Mouse (Mus musculus): Measurements from ENCODE around the gene Ncam2. TPM values are rescaled to one million over a fixed set of nuclear protein-coding genes. Genes with fewer than 3 reads are reported as not detected.

The Ncam2 gene
- polyA plus RNA-seq, 1 experiment from 2014 or later = 8.0 TPM

DNA sequence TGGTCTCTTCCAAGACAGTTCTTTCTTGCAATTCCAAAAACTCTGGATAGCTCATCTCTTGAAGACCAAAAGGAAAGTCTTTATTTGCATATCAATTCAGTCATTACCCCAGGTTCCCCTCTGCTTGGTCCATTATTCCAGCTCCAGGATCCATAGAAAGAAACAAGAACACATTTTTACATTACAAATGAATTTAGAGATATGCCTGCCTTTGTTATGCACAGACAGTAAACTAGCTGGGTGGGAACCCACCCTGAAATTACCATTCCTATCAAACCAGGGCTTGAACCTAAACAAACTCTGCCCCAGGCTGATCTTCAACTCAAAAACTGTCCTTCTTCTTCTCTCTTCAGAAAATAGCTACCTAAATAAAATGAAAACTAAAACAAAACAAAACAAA is 280.6 kb downstream of the Ncam2 start:
- Histone ChIP-seq H3K9me3 (replicated peaks) (no peaks in the 10 kb centered on the region), H3K27ac (no peak overlapping the region), H3K4me1 (no peaks in the 10 kb centered on the region), H3K36me3 (no peaks in the 10 kb centered on the region), H3K9ac (no peak overlapping the region), H3K4me2 (replicated peaks) (no peak overlapping the region), H3K4me3 (no peak overlapping the region), H3K27me3 (no peaks in the 10 kb centered on the region)
- no peak for ATAC-seq (ENCODE audit: low FRiP score)

GRCm38 (mm10) chr16:81496111-81496510 is 295.6 kb downstream of the Ncam2 start:
- Histone ChIP-seq H3K4me1 (no peaks in the 10 kb centered on the region), H3K9ac (no peak overlapping the region), H3K4me3 (no peak overlapping the region), H3K27ac (no peak overlapping the region), H3K9me3 (replicated peaks) (no peaks in the 10 kb centered on the region), H3K27me3 (no peaks in the 10 kb centered on the region), H3K36me3 (no peaks in the 10 kb centered on the region), H3K4me2 (replicated peaks) (no peak overlapping the region)
- ATAC-seq (ENCODE audit: low FRiP score) = no peak
- WGBS = 73% methylated on average over 2 of the region's 2 CpGs

DNA sequence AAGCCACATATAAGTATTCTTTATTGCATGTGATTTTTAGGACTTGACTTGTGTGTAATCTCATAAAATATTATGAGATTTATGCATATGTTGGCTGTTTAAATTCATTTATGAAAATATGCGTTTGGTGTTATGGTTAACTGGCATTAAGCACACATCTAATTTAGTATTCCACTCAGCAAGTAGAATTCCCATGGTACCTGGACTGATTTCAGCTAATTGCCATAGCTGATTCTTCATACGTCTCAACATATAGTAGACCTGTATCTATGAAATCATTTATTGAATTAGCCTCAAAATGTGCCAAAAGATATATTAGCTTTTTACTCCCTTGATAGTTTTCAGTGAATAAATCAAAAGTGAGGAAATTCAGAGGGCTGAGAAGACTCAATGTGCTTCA is 302.1 kb downstream of the Ncam2 start:
- no peaks in the 10 kb centered on the region for H3K27me3 ChIP-seq

GRCm38 (mm10) chr16:81536230-81536629 is 335.7 kb downstream of the Ncam2 start:
- no peaks in the 10 kb centered on the region for H3K27me3 ChIP-seq
- WGBS = 71% methylated on average over 3 of the region's 3 CpGs
- no peaks in the 10 kb centered on the region for H3K4me1 ChIP-seq
- no peak overlapping the region for H3K4me2 ChIP-seq (replicated peaks)
- no peak for ATAC-seq (ENCODE audit: low FRiP score)
- H3K9ac ChIP-seq = no peak overlapping the region
- H3K27ac ChIP-seq = no peak overlapping the region
- no peak overlapping the region for H3K4me3 ChIP-seq
- H3K9me3 ChIP-seq (replicated peaks) = no peaks in the 10 kb centered on the region
- H3K36me3 ChIP-seq = no peaks in the 10 kb centered on the region

More for the DNA sequence above, 302.1 kb downstream of the Ncam2 start:
- ATAC-seq (ENCODE audit: low FRiP score) = no peak
- Histone ChIP-seq H3K27ac (no peak overlapping the region), H3K4me1 (no peaks in the 10 kb centered on the region), H3K9me3 (replicated peaks) (no peaks in the 10 kb centered on the region), H3K36me3 (no peaks in the 10 kb centered on the region), H3K4me2 (replicated peaks) (no peak overlapping the region), H3K4me3 (no peak overlapping the region), H3K9ac (no peak overlapping the region)
- 69% methylated on average over 2 of the region's 2 CpGs for WGBS

GRCm38 (mm10) chr16:81587565-81588107 is 387.1 kb downstream of the Ncam2 start:
- H3K9me3 ChIP-seq (replicated peaks) = no peaks in the 10 kb centered on the region
- H3K4me1 ChIP-seq = no peaks in the 10 kb centered on the region
- H3K4me2 ChIP-seq (replicated peaks) = no peak overlapping the region
- WGBS = 67% methylated on average over 4 of the region's 4 CpGs
- H3K36me3 ChIP-seq = no peaks in the 10 kb centered on the region
- ATAC-seq (ENCODE audit: low FRiP score) = peak; percentile 54
- no peak overlapping the region for H3K27ac ChIP-seq
- no peak overlapping the region for H3K4me3 ChIP-seq
- H3K27me3 ChIP-seq = no peaks in the 10 kb centered on the region
- H3K9ac ChIP-seq = no peak overlapping the region

- no peak for ATAC-seq (ENCODE audit: low FRiP score)
- Histone ChIP-seq H3K27me3 (no peaks in the 10 kb centered on the region), H3K4me2 (replicated peaks) (no peak overlapping the region), H3K4me3 (no peak overlapping the region), H3K9me3 (replicated peaks) (no peaks in the 10 kb centered on the region), H3K36me3 (no peaks in the 10 kb centered on the region), H3K27ac (no peak overlapping the region), H3K9ac (no peak overlapping the region), H3K4me1 (no peaks in the 10 kb centered on the region)
- WGBS = 50% methylated on average over 6 of the region's 6 CpGs
These were observed 422.8 kb downstream of the Ncam2 start for GRCm38 (mm10) chr16:81623276-81623675.

GRCm38 (mm10) chr16:81623776-81624175 is 423.3 kb downstream of the Ncam2 start:
- no peak for ATAC-seq (ENCODE audit: low FRiP score)
- Histone ChIP-seq H3K4me2 (replicated peaks) (no peak overlapping the region), H3K27ac (no peak overlapping the region), H3K36me3 (no peaks in the 10 kb centered on the region), H3K9me3 (replicated peaks) (no peaks in the 10 kb centered on the region), H3K4me1 (no peaks in the 10 kb centered on the region), H3K27me3 (no peaks in the 10 kb centered on the region), H3K9ac (no peak overlapping the region), H3K4me3 (no peak overlapping the region)
- WGBS = 73% methylated on average over 4 of the region's 4 CpGs

GRCm38 (mm10) chr16:81650286-81650685 is 449.8 kb downstream of the Ncam2 start:
- Histone ChIP-seq H3K9me3 (replicated peaks) (no peaks in the 10 kb centered on the region), H3K4me2 (replicated peaks) (no peak overlapping the region), H3K9ac (no peak overlapping the region), H3K27ac (no peak overlapping the region), H3K4me3 (no peak overlapping the region), H3K36me3 (no peaks in the 10 kb centered on the region), H3K4me1 (no peaks in the 10 kb centered on the region), H3K27me3 (no peaks in the 10 kb centered on the region)
- ATAC-seq (ENCODE audit: low FRiP score) = no peak
- WGBS = 89% methylated on average over 3 of the region's 3 CpGs

DNA sequence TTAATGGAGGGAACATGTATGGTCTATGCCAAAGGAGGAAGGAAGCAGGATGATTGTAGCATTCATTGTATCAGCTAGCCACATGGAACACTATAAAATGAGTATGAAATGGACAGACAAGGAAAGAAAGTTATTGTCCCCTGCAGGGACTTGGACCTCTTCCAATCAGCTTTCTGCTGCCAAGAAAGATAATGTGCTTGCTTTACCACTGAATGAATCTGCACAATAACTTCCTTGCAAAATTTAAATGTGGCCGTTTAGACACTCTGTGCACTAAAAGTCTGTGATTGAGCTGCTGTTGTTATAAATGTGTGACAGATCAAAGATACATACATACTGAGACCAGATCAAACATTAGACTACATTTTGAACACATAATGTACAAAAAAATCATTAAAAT is 451.1 kb downstream of the Ncam2 start:
- Histone ChIP-seq H3K4me1 (no peaks in the 10 kb centered on the region), H3K27me3 (no peaks in the 10 kb centered on the region), H3K4me3 (no peak overlapping the region), H3K36me3 (no peaks in the 10 kb centered on the region), H3K9me3 (replicated peaks) (no peaks in the 10 kb centered on the region), H3K9ac (no peak overlapping the region), H3K27ac (no peak overlapping the region), H3K4me2 (replicated peaks) (no peak overlapping the region)
- 24% methylated on average over 1 of the region's 1 CpGs for WGBS
- ATAC-seq (ENCODE audit: low FRiP score) = no peak

- 81% methylated on average over 2 of the region's 2 CpGs for WGBS
- H3K4me2 ChIP-seq (replicated peaks) = no peak overlapping the region
- H3K4me3 ChIP-seq = no peak overlapping the region
- H3K9me3 ChIP-seq (replicated peaks) = no peaks in the 10 kb centered on the region
- no peaks in the 10 kb centered on the region for H3K4me1 ChIP-seq
- ATAC-seq (ENCODE audit: low FRiP score) = no peak
- no peak overlapping the region for H3K27ac ChIP-seq
- H3K27me3 ChIP-seq = no peaks in the 10 kb centered on the region
- no peaks in the 10 kb centered on the region for H3K36me3 ChIP-seq
- H3K9ac ChIP-seq = no peak overlapping the region
These were observed 456.1 kb downstream of the Ncam2 start for GRCm38 (mm10) chr16:81656550-81656949.

DNA sequence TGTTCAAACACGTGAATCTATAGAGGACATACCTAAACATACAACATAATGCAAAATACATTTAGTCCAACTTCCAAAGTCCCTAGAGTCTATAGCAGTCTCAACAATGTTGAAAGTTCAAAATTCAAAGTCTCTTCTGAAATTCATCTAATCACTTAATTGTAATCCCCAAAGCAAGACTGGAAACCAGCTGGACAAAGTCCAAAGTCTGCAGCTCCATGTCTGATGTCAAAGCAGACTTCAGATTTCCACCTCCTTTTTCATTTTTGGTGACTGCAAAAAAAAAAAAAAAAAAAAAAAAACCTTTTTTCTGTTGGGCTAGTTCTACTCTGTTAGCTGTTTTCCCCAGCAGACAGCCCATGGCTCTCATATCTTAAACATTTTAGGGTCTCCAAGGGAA is 473.4 kb downstream of the Ncam2 start:
- H3K9ac ChIP-seq = no peak overlapping the region
- H3K4me1 ChIP-seq = no peaks in the 10 kb centered on the region
- no peak for ATAC-seq (ENCODE audit: low FRiP score)
- H3K4me2 ChIP-seq (replicated peaks) = no peak overlapping the region
- H3K36me3 ChIP-seq = no peaks in the 10 kb centered on the region
- H3K9me3 ChIP-seq (replicated peaks) = no peaks in the 10 kb centered on the region
- no peaks in the 10 kb centered on the region for H3K27me3 ChIP-seq
- no peak overlapping the region for H3K27ac ChIP-seq
- WGBS = 79% methylated on average over 1 of the region's 1 CpGs
- H3K4me3 ChIP-seq = no peak overlapping the region

GRCm38 (mm10) chr16:81675546-81675945 is 475.0 kb downstream of the Ncam2 start:
- H3K36me3 ChIP-seq = no peaks in the 10 kb centered on the region
- H3K4me3 ChIP-seq = no peak overlapping the region
- H3K27ac ChIP-seq = no peak overlapping the region
- no peaks in the 10 kb centered on the region for H3K4me1 ChIP-seq
- H3K9me3 ChIP-seq (replicated peaks) = no peaks in the 10 kb centered on the region
- no peak overlapping the region for H3K4me2 ChIP-seq (replicated peaks)
- H3K9ac ChIP-seq = no peak overlapping the region
- no peaks in the 10 kb centered on the region for H3K27me3 ChIP-seq
- WGBS = 79% methylated on average over 1 of the region's 1 CpGs
- no peak for ATAC-seq (ENCODE audit: low FRiP score)
